Mouse (Mus musculus) liver, postnatal 0 days (tissue): Measurements from ENCODE around the gene Hhex. TPM values are rescaled to one million over a fixed set of nuclear protein-coding genes. Genes with fewer than 3 reads are reported as not detected.

Experiments
- ATAC-seq: fragments of 200-750 bp; cut with Nextera tagmentation; 2 replicates; pipeline ENCODE4 v1.8.0; 2017; ENCODE audit warnings: mild to moderate bottlenecking, moderate library complexity
- DNase-seq: peaks from one replicate; pipeline ENCODE4 v3.0.0-alpha.2; 2016
- H3K27ac ChIP-seq: fragments of 300-500 bp; sonication (generic); 2 replicates; pipeline ENCODE4 v1.5.1; 2014; ENCODE audit warnings: antibody characterized with exemption, moderate library complexity, mild to moderate bottlenecking, low read depth
- H3K27me3 ChIP-seq: fragments of 300-500 bp; sonication (generic); 2 replicates; pipeline ENCODE4 v1.6.1; 2014; ENCODE audit warnings: low read length, control low read depth, mixed read lengths; ENCODE audit not compliant: insufficient read depth
- H3K36me3 ChIP-seq: fragments of 300-500 bp; sonication (generic); replicated peaks from 2 replicates; pipeline ENCODE4 v1.6.1; 2014; ENCODE audit warnings: mild to moderate bottlenecking, control low read depth, low read length, moderate library complexity, mixed read lengths; ENCODE audit not compliant: insufficient read depth
- H3K4me1 ChIP-seq: fragments of 300-500 bp; sonication (generic); 2 replicates; pipeline ENCODE4 v1.6.1; 2014; ENCODE audit warnings: antibody characterized with exemption, mild to moderate bottlenecking, control low read depth; ENCODE audit not compliant: insufficient read depth
- H3K4me2 ChIP-seq: fragments of 300-500 bp; sonication (generic); 2 replicates; pipeline ENCODE4 v1.6.1; 2014; ENCODE audit warnings: low read depth, mild to moderate bottlenecking, low read length, moderate library complexity, mixed read lengths
- H3K4me3 ChIP-seq: fragments of 300-500 bp; sonication (generic); 2 replicates; pipeline ENCODE4 v1.5.1; 2014; ENCODE audit warnings: low read depth, low read length
- H3K9ac ChIP-seq: fragments of 300-500 bp; sonication (generic); replicated peaks from 2 replicates; pipeline ENCODE4 v1.6.1; 2014; ENCODE audit warnings: mild to moderate bottlenecking, moderate library complexity
- H3K9me3 ChIP-seq: fragments of 300-500 bp; sonication (generic); 2 replicates; pipeline ENCODE4 v1.6.1; 2016; ENCODE audit warnings: mild to moderate bottlenecking, control low read depth, low read length, mixed read lengths
- CTCF ChIP-seq: sonication (generic); IDR thresholded peaks from 2 replicates; pipeline ENCODE4 v1.5.1; 2016; ENCODE audit warnings: antibody characterized with exemption, low read depth
- EP300 ChIP-seq: IDR thresholded peaks from 2 replicates; pipeline ENCODE4 v1.6.1; 2016; ENCODE audit warnings: antibody characterized with exemption, low read depth, mild to moderate bottlenecking
- WGBS: fragments of 180-500 bp; shearing (Covaris S2); extraction: QIAGEN DNeasy Blood & Tissue Kit; methylation state at CpG from one replicate; pipeline ENCODE4 v1.1.7; 2014; ENCODE audit not compliant: insufficient replicate concordance; 5-methylcytosine and 5-hydroxymethylcytosine counted together
- polyA plus RNA-seq: library from polyadenylated mRNA; unstranded; fragments of >200 nt; fragmentation: Nextera tagmentation; extraction: Ambion mirVana; gene quantifications from 2 replicates; pipeline ENCODE4 v1.2.1, GENCODE M21; 2015

The Hhex gene
- polyA plus RNA-seq, 1 experiment from 2014 or later: 56.4 TPM

DNA sequence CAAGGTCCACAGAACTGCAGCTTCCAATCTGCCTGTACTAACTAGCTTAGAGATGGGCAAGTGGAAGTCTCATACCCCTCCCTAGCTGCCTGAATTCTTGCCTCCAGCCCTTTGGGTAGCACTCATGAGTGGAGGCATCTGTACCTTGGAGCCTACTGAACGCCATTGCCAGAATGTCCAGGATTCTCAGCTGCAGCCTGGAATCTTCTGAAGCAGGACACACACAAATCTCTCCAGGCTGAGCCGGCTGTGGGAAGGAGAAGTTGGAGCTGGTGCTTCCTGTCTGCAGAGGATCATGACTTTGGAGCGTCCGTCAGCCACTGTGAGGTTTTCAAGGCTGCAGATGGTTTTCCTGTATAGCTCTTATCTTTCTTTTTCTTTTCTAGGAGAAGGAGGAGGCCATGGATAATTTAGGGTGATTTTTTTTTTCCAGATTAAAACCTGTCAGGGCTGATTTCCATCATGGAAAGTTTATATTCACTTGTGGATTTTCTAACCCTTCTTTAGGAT, 9.1 kb downstream of the Hhex start:
- H3K27ac ChIP-seq: 0 out of 2 replicates have a peak overlapping the region, but pooled peaks have one; percentile 18
- TF ChIP-seq EP300: no peak
- no peak for TF ChIP-seq CTCF
- no peaks in the 10 kb centered on the region for H3K27me3 ChIP-seq
- H3K4me3 ChIP-seq: no peak overlapping the region
- no peak for DNase-seq
- no peaks in the 10 kb centered on the region for H3K9me3 ChIP-seq
- peaks cover 20% of the 10 kb centered on the region for H3K4me1 ChIP-seq
- no peak for ATAC-seq
- H3K4me2 ChIP-seq: no peak overlapping the region
- no peak overlapping the region for H3K9ac ChIP-seq
- 26% methylated on average over 4 of the region's 4 CpGs for WGBS
- peaks cover 11% of the 10 kb centered on the region for H3K36me3 ChIP-seq

- 0 out of 2 replicates have a peak overlapping the region, but pooled peaks have one; percentile 48 for H3K27ac ChIP-seq
- H3K4me3 ChIP-seq: peak overlapping the region; percentile 24; the same call in 1 of the 2 replicates
- ATAC-seq (no peak), DNase-seq (no peak)
- TF ChIP-seq EP300: no peak
- no peak for TF ChIP-seq CTCF
- H3K36me3 ChIP-seq: no peaks in the 10 kb centered on the region
- peak overlapping the region; percentile 54 for H3K4me2 ChIP-seq
- H3K4me1 ChIP-seq: peaks cover 11% of the 10 kb centered on the region
- 35% methylated on average over 5 of the region's 5 CpGs for WGBS
- no peaks in the 10 kb centered on the region for H3K9me3 ChIP-seq
- no peaks in the 10 kb centered on the region for H3K27me3 ChIP-seq
- 0 out of 2 replicates have a peak overlapping the region, but pooled peaks have one; percentile 39 for H3K9ac ChIP-seq
Measured at GRCm38 (mm10) chr19:37448212-37448611, 13.6 kb downstream of the Hhex start.

GRCm38 (mm10) chr19:37449246-37449645, 14.6 kb downstream of the Hhex start:
- Histone ChIP-seq H3K9me3 (no peaks in the 10 kb centered on the region), H3K9ac (no peak overlapping the region), H3K4me1 (peaks cover 4% of the 10 kb centered on the region; the same call in 1 of the 2 replicates), H3K27ac (no peak overlapping the region), H3K27me3 (no peaks in the 10 kb centered on the region), H3K36me3 (no peaks in the 10 kb centered on the region), H3K4me3 (no peak overlapping the region), H3K4me2 (no peak overlapping the region)
- ATAC-seq (no peak), DNase-seq (no peak)
- TF ChIP-seq CTCF (no peak), EP300 (no peak)
- 75% methylated on average over 3 of the region's 3 CpGs for WGBS

- Histone ChIP-seq H3K27me3 (no peaks in the 10 kb centered on the region), H3K4me2 (no peak overlapping the region), H3K27ac (no peak overlapping the region), H3K36me3 (no peaks in the 10 kb centered on the region), H3K9me3 (peaks cover 3% of the 10 kb centered on the region; the same call in 1 of the 2 replicates), H3K4me1 (peaks cover 4% of the 10 kb centered on the region; the same call in 1 of the 2 replicates), H3K9ac (no peak overlapping the region), H3K4me3 (no peak overlapping the region)
- TF ChIP-seq EP300: no peak
- no peak for TF ChIP-seq CTCF
- 44% methylated on average over 2 of the region's 2 CpGs for WGBS
- no peak for DNase-seq
- no peak for ATAC-seq
Measured at GRCm38 (mm10) chr19:37455528-37455927, 20.9 kb downstream of the Hhex start.

DNA sequence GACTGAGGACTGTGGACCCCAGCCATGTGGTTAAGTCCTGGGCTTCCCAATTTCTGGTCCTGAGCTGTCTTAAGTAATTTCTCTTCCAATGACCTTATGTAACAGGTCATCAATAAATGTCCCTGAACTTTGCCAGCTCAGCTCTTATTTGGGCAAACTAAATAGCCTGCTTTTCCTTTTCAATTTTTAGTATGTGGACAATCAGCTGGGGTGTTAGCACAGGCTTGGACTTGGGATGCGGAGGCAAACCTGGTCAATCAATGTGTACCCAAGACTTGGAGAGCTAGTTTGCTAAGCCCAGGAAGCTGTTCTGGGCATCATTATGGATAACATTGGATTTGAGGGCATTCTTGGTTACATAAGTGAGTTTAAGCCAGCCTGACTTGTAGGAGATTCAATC, 21.4 kb downstream of the Hhex start:
- no peak for DNase-seq
- 85% methylated on average over 1 of the region's 1 CpGs for WGBS
- H3K9me3 ChIP-seq: peaks cover 3% of the 10 kb centered on the region; the same call in 1 of the 2 replicates

DNA sequence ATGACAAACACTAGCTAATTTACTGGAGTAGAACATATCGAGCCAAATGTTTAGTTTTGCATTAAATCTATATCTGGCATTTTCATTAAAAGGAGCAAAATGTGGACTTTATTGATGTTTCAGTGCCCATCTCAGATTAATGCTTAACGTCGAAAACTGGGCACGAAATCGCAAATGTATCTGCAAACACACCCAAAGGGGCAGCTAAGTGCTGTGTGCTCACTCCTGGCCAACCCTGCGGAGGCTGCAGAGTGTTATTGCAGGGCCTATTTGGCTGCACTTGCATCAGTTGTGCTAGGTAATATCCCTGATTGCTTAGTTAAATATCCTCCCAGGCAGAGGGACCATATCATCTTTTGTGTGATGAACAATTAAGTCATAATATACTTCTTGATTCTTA, 23.4 kb downstream of the Hhex start:
- no peaks in the 10 kb centered on the region for H3K36me3 ChIP-seq
- H3K27ac ChIP-seq: no peak overlapping the region
- H3K4me2 ChIP-seq: no peak overlapping the region
- 79% methylated on average over 6 of the region's 6 CpGs for WGBS
- no peak for TF ChIP-seq EP300
- TF ChIP-seq CTCF: no peak
- H3K4me1 ChIP-seq: peaks cover 1% of the 10 kb centered on the region; the same call in 1 of the 2 replicates
- ATAC-seq (no peak), DNase-seq (no peak)
- H3K27me3 ChIP-seq: no peaks in the 10 kb centered on the region
- H3K4me3 ChIP-seq: no peak overlapping the region
- no peak overlapping the region for H3K9ac ChIP-seq
- peaks cover 3% of the 10 kb centered on the region; the same call in 1 of the 2 replicates for H3K9me3 ChIP-seq

More for the DNA sequence above, 21.4 kb downstream of the Hhex start:
- Histone ChIP-seq H3K4me2 (no peak overlapping the region), H3K9ac (no peak overlapping the region), H3K27me3 (no peaks in the 10 kb centered on the region), H3K36me3 (no peaks in the 10 kb centered on the region), H3K27ac (no peak overlapping the region), H3K4me1 (peaks cover 4% of the 10 kb centered on the region; the same call in 1 of the 2 replicates), H3K4me3 (no peak overlapping the region)
- ATAC-seq: no peak
- no peak for TF ChIP-seq CTCF
- no peak for TF ChIP-seq EP300
